Mouse (Mus musculus): ENCODE results near the gene Anks1. TPM values are rescaled to one million over a fixed set of nuclear protein-coding genes. Genes with fewer than 3 reads are reported as not detected.

Anks1 gene
- polyA plus RNA-seq, 1 experiment from 2014 or later, result 69.0 TPM

DNA sequence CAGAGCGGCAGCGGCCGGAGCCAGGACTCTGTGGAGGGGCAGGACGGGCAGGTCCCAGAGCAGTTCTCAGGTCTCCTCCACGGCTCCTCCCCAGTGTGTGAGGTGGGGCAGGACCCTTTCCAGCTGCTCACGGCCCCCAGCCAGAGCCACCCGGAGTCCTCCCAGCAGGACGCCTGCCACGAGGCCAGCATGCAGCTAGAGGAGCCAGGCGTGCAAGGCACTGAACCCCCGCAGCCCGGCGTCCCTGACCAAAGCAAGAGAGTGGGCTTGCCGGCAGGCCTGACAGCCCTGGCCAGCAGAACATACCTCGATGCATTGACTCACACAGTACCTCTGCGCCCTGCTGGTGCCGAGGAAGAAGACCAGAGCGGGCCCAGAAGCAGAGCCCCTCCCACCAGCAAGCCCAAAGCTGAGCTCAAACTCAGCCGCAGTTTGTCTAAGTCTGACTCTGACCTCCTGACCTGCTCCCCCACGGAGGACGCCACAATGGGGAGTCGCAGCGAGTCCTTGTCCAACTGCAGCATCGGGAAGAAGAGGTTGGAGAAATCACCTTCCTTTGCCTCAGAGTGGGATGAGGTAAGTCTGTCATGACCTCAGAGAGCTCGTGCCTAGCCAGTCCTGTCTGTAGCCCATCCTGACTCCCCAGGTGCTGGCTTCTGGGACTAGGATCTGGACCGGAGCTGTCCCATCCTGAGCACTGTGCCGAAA lies 98.9 kb downstream of the Anks1 start:
- H3K9ac ChIP-seq, result peak overlapping the region; percentile 31

DNA sequence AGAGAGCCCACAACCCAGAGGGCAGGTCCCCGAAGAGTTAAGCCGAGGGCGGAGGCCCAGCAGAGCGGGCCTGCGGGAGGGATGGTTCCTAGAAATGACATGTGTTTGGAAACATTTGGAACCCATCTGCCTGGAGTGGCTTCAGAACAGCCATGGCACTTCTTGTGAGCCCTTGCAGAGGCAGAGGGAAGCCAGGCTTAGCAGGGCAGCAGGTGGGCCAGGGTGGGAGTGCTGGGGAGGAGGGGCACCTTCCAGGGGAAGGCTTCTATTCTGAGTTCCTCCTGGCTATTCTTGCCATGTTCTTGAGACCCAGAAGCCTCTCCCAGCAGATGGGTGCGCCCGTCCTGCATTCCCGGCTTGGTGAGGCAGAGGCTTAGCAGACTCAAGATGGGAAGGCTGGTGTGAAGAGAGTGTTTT lies 99.5 kb downstream of the Anks1 start:
- no peak for DNase-seq (ENCODE audit: low spot score)
- H3K27ac ChIP-seq, result no peak overlapping the region
- no peaks in the 10 kb centered on the region for H3K27me3 ChIP-seq (ENCODE audit: control insufficient read depth, insufficient read depth, low read length)
- H3K4me1 ChIP-seq (replicated peaks; ENCODE audit: control insufficient read depth, insufficient read depth, low read length), result peaks cover 47% of the 10 kb centered on the region
- H3K36me3 ChIP-seq (replicated peaks; ENCODE audit: control insufficient read depth, insufficient read depth), result peaks cover 23% of the 10 kb centered on the region; the same call in 1 of the 2 replicates
- no peak for ATAC-seq (ENCODE audit: low FRiP score)
- H3K4me2 ChIP-seq (replicated peaks), result peak overlapping the region; percentile 17; the same call in 1 of the 2 replicates
- no peak overlapping the region; the same call in 1 of the 2 replicates for H3K4me3 ChIP-seq (replicated peaks; ENCODE audit: low read length)
- no peak overlapping the region for H3K9ac ChIP-seq
- no peaks in the 10 kb centered on the region for H3K9me3 ChIP-seq (ENCODE audit: control insufficient read depth, low read length)
- 72% methylated on average over 8 of the region's 8 CpGs for WGBS

More for the DNA sequence above, 98.9 kb downstream of the Anks1 start:
- peak overlapping the region; percentile 35 for H3K4me2 ChIP-seq (replicated peaks)
- H3K27ac ChIP-seq, result peak overlapping the region; percentile 66
- ATAC-seq (ENCODE audit: low FRiP score) (peak; percentile 36; the same call in 1 of the 2 replicates), DNase-seq (ENCODE audit: low spot score) (no peak)
- H3K4me1 ChIP-seq (replicated peaks; ENCODE audit: control insufficient read depth, insufficient read depth, low read length), result peaks cover 42% of the 10 kb centered on the region
- H3K4me3 ChIP-seq (replicated peaks; ENCODE audit: low read length), result no peak overlapping the region; the same call in 1 of the 2 replicates
- peaks cover 23% of the 10 kb centered on the region; the same call in 1 of the 2 replicates for H3K36me3 ChIP-seq (replicated peaks; ENCODE audit: control insufficient read depth, insufficient read depth)
- 25% methylated on average over 27 of the region's 27 CpGs for WGBS
- no peaks in the 10 kb centered on the region for H3K27me3 ChIP-seq (ENCODE audit: control insufficient read depth, insufficient read depth, low read length)
- H3K9me3 ChIP-seq (ENCODE audit: control insufficient read depth, low read length), result no peaks in the 10 kb centered on the region

- Histone ChIP-seq H3K4me1 (replicated peaks; ENCODE audit: control insufficient read depth, insufficient read depth, low read length) (peaks cover 51% of the 10 kb centered on the region), H3K4me3 (replicated peaks; ENCODE audit: low read length) (no peak overlapping the region), H3K36me3 (replicated peaks; ENCODE audit: control insufficient read depth, insufficient read depth) (peaks cover 23% of the 10 kb centered on the region; the same call in 1 of the 2 replicates), H3K4me2 (replicated peaks) (no peak overlapping the region), H3K27ac (no peak overlapping the region), H3K9me3 (ENCODE audit: control insufficient read depth, low read length) (no peaks in the 10 kb centered on the region), H3K9ac (no peak overlapping the region), H3K27me3 (ENCODE audit: control insufficient read depth, insufficient read depth, low read length) (no peaks in the 10 kb centered on the region)
- WGBS, result 81% methylated on average over 10 of the region's 10 CpGs
- ATAC-seq (ENCODE audit: low FRiP score) (no peak), DNase-seq (ENCODE audit: low spot score) (no peak)
Measured at GRCm38 (mm10) chr17:28009066-28009715, 100.1 kb downstream of the Anks1 start.

DNA sequence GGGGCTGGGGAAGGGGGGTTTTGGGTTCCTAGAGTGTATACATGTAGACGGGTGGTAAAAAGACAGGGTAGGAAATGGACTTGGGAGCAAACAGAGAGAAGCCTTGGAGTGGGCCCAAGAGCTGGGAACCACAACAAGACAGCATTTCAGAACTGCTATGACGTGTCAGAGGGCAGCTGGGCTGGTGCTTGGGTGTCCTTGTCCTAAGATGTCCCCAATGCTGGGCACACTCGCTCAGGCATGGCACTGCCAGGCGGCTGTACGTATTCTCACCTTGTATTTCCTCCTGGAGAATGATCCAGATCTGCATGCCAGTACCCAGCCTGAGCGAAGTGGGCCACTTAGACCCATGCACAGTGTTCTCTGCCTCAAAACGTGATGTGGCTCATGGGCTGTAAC lies 100.6 kb downstream of the Anks1 start:
- Histone ChIP-seq H3K9me3 (ENCODE audit: control insufficient read depth, low read length) (no peaks in the 10 kb centered on the region), H3K4me2 (replicated peaks) (no peak overlapping the region), H3K4me1 (replicated peaks; ENCODE audit: control insufficient read depth, insufficient read depth, low read length) (peaks cover 54% of the 10 kb centered on the region), H3K27ac (no peak overlapping the region), H3K9ac (no peak overlapping the region), H3K27me3 (ENCODE audit: control insufficient read depth, insufficient read depth, low read length) (no peaks in the 10 kb centered on the region), H3K4me3 (replicated peaks; ENCODE audit: low read length) (no peak overlapping the region), H3K36me3 (replicated peaks; ENCODE audit: control insufficient read depth, insufficient read depth) (peaks cover 23% of the 10 kb centered on the region; the same call in 1 of the 2 replicates)
- ATAC-seq (ENCODE audit: low FRiP score), result no peak
- DNase-seq (ENCODE audit: low spot score), result no peak
- 95% methylated on average over 7 of the region's 7 CpGs for WGBS

DNA sequence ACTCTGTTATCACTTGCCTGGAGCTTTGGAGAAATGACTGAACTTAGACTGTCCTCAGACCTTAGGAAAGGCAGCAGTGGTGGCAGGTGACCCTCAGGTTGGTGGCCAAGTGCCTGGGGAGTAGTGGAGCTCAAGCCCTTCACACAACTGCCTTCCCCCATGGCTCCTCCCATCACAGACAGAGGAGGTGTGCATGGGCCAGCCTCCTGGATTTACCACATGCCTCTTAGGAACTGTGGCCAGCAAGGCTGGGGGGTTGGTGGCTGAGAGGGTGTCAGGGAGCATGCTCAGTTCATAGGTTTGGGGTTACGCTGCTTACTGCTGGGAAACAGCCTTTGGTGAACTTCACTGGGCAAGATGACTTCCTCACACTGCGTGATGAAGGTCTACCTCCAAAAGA lies 101.8 kb downstream of the Anks1 start:
- DNase-seq (ENCODE audit: low spot score), result no peak
- H3K4me3 ChIP-seq (replicated peaks; ENCODE audit: low read length), result no peak overlapping the region
- peaks cover 49% of the 10 kb centered on the region for H3K4me1 ChIP-seq (replicated peaks; ENCODE audit: control insufficient read depth, insufficient read depth, low read length)
- H3K27me3 ChIP-seq (ENCODE audit: control insufficient read depth, insufficient read depth, low read length), result no peaks in the 10 kb centered on the region
- no peaks in the 10 kb centered on the region for H3K9me3 ChIP-seq (ENCODE audit: control insufficient read depth, low read length)
- H3K36me3 ChIP-seq (replicated peaks; ENCODE audit: control insufficient read depth, insufficient read depth), result peaks cover 23% of the 10 kb centered on the region; the same call in 1 of the 2 replicates
- no peak overlapping the region for H3K9ac ChIP-seq
- H3K4me2 ChIP-seq (replicated peaks), result no peak overlapping the region
- no peak overlapping the region for H3K27ac ChIP-seq
- WGBS, result 100% methylated on average over 2 of the region's 2 CpGs
- no peak for ATAC-seq (ENCODE audit: low FRiP score)

DNA sequence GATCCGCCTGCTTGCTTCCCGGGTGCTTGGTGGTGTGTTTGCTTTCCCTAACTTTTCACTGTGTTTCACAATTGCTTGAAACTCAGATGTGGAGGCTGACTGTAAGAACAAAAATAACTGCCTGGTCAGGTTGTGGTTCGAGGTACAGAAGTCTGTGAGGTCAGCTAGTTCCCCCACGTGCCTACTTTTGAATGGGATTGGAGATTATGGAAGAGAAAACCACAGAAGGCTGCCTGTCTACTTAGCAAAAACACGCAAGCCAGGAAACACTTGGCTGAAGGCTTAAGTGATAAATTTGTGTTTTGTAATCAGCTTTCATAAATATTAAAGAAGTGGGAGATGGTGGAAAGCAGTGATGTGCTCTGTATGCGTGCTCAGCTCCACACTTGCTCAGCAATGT lies 103.7 kb downstream of the Anks1 start:
- Histone ChIP-seq H3K27me3 (ENCODE audit: control insufficient read depth, insufficient read depth, low read length) (no peaks in the 10 kb centered on the region), H3K4me2 (replicated peaks) (peak overlapping the region; percentile 26), H3K4me1 (replicated peaks; ENCODE audit: control insufficient read depth, insufficient read depth, low read length) (peaks cover 35% of the 10 kb centered on the region), H3K4me3 (replicated peaks; ENCODE audit: low read length) (no peak overlapping the region), H3K27ac (peak overlapping the region; percentile 69), H3K36me3 (replicated peaks; ENCODE audit: control insufficient read depth, insufficient read depth) (peaks cover 18% of the 10 kb centered on the region; the same call in 1 of the 2 replicates), H3K9me3 (ENCODE audit: control insufficient read depth, low read length) (no peaks in the 10 kb centered on the region), H3K9ac (peak overlapping the region; percentile 31)
- no peak for DNase-seq (ENCODE audit: low spot score)
- no peak for ATAC-seq (ENCODE audit: low FRiP score)
- WGBS, result 64% methylated on average over 6 of the region's 6 CpGs

GRCm38 (mm10) chr17:28013259-28013875 lies 104.3 kb downstream of the Anks1 start:
- Histone ChIP-seq H3K9me3 (ENCODE audit: control insufficient read depth, low read length) (no peaks in the 10 kb centered on the region), H3K4me3 (replicated peaks; ENCODE audit: low read length) (no peak overlapping the region), H3K4me2 (replicated peaks) (peak overlapping the region; percentile 26), H3K4me1 (replicated peaks; ENCODE audit: control insufficient read depth, insufficient read depth, low read length) (peaks cover 35% of the 10 kb centered on the region), H3K9ac (peak overlapping the region; percentile 31), H3K27ac (peak overlapping the region; percentile 69), H3K27me3 (ENCODE audit: control insufficient read depth, insufficient read depth, low read length) (no peaks in the 10 kb centered on the region), H3K36me3 (replicated peaks; ENCODE audit: control insufficient read depth, insufficient read depth) (peaks cover 12% of the 10 kb centered on the region; the same call in 1 of the 2 replicates)
- DNase-seq (ENCODE audit: low spot score) (peak; percentile 76), ATAC-seq (ENCODE audit: low FRiP score) (peak; percentile 83)
- WGBS, result 16% methylated on average over 12 of the region's 12 CpGs

DNA sequence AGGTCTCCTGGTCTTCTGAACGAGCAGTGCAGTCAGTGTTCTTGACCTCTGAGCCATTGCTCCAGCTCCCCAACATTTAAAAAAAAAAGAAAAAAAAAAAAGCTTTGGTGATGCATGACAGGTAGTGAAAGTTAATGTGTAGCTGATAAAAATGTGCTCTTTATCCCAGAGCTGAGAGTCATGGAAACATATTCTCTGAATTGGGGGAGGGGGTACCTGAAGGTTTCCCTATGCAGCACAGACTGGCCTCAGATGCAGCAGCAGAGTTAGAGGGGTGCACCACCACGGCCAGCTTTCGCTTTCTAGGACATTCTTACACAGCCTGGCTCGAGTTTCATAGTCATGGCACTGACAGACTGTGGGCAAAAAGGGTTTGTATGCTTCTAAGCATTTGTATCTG lies 105.3 kb downstream of the Anks1 start:
- 64% methylated on average over 4 of the region's 4 CpGs for WGBS
- ATAC-seq (ENCODE audit: low FRiP score), result no peak
- Histone ChIP-seq H3K36me3 (replicated peaks; ENCODE audit: control insufficient read depth, insufficient read depth) (0 out of 2 replicates have a peak, but pooled peaks cover 6% of the 10 kb centered on the region), H3K27me3 (ENCODE audit: control insufficient read depth, insufficient read depth, low read length) (no peaks in the 10 kb centered on the region), H3K4me3 (replicated peaks; ENCODE audit: low read length) (no peak overlapping the region), H3K4me2 (replicated peaks) (no peak overlapping the region), H3K9ac (no peak overlapping the region), H3K9me3 (ENCODE audit: control insufficient read depth, low read length) (no peaks in the 10 kb centered on the region), H3K4me1 (replicated peaks; ENCODE audit: control insufficient read depth, insufficient read depth, low read length) (peaks cover 42% of the 10 kb centered on the region), H3K27ac (peak overlapping the region; percentile 21; the same call in 1 of the 2 replicates)
- DNase-seq (ENCODE audit: low spot score), result no peak

All from hindbrain, embryonic 14.5 days (tissue).